Mouse (Mus musculus) kidney, postnatal 0 days (tissue): ENCODE measurements at regions not wholly inside any gene's neighbourhood (a gene's known extent, or its start where the extent isn't known, plus 50 kb on each side); places are given as distances from the start of the nearest gene placed in this dataset.

Source experiments
- ATAC-seq: fragments of 200-750 bp; cut with Nextera tagmentation; replicated peaks from 2 replicates; pipeline ENCODE4 v1.8.0; 2017; ENCODE audit warnings: low read depth, moderate number of reproducible peaks, moderate TSS enrichment, moderate library complexity; ENCODE audit not compliant: low FRiP score
- DNase-seq: peaks from one replicate; pipeline ENCODE4 v3.0.0-alpha.2; 2016; ENCODE audit warnings: low spot score
- H3K27ac ChIP-seq: fragments of 300-500 bp; sonication (generic); 2 replicates; pipeline ENCODE4 v1.5.1; 2014; ENCODE audit warnings: mild to moderate bottlenecking
- H3K27me3 ChIP-seq: fragments of 300-500 bp; sonication (generic); 2 replicates; pipeline ENCODE4 v1.6.1; 2014; ENCODE audit warnings: low read length, mixed read lengths; ENCODE audit not compliant: insufficient read depth
- H3K36me3 ChIP-seq: fragments of 300-500 bp; sonication (generic); 2 replicates; pipeline ENCODE4 v1.6.1; 2014; ENCODE audit warnings: low read length, mixed read lengths; ENCODE audit not compliant: insufficient read depth
- H3K4me1 ChIP-seq: fragments of 300-500 bp; sonication (generic); replicated peaks from 2 replicates; pipeline ENCODE4 v1.6.1; 2014; ENCODE audit warnings: antibody characterized with exemption, low read length, mixed read lengths; ENCODE audit not compliant: insufficient read depth
- H3K4me2 ChIP-seq: fragments of 300-500 bp; sonication (generic); 2 replicates; pipeline ENCODE4 v1.6.1; 2014; ENCODE audit warnings: mild to moderate bottlenecking, low read length, moderate library complexity, mixed read lengths
- H3K4me3 ChIP-seq: fragments of 300-500 bp; sonication (generic); replicated peaks from 2 replicates; pipeline ENCODE4 v1.5.1; 2014; ENCODE audit warnings: low read depth, low read length
- H3K9ac ChIP-seq: fragments of 300-500 bp; sonication (generic); 2 replicates; pipeline ENCODE4 v1.6.1; 2014; ENCODE audit warnings: low read depth, low read length
- H3K9me3 ChIP-seq: fragments of 300-500 bp; sonication (generic); replicated peaks from 2 replicates; pipeline ENCODE4 v1.6.1; 2016; ENCODE audit warnings: low read length, inconsistent platforms, mixed read lengths
- CTCF ChIP-seq: IDR thresholded peaks from 2 replicates; pipeline ENCODE4 v1.5.1; 2016; ENCODE audit warnings: antibody characterized with exemption, low read depth, mild to moderate bottlenecking, moderate library complexity
- WGBS: fragments of 180-500 bp; shearing (Covaris S2); extraction: QIAGEN DNeasy Blood & Tissue Kit; methylation state at CpG from one replicate; pipeline ENCODE4 v1.1.7; 2014; 5-methylcytosine and 5-hydroxymethylcytosine counted together

DNA sequence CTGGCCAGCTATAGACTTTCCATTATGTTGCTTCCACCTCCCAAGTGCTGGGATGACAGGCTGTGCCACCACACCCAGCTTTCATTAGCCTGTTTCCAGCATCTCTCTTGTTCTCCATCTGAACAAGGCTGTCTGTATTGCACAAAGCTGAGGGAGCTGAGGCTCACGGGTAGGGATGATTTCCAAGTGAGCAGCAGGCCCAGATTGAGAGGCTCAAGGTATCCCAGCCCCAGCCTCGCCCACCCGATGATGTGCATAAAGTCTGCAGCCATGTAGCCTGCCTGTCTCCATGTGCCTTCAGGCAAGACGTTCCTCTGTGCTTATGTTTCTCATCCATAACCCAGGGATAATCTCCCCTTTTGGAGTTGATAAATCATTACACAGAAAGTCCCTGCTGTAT is 57.5 kb upstream of the Gsc start:
- H3K4me2 ChIP-seq, result no peak overlapping the region
- H3K9me3 ChIP-seq, result no peaks in the 10 kb centered on the region
- DNase-seq (no peak), ATAC-seq (no peak)
- WGBS, result 64% methylated on average over 4 of the region's 4 CpGs
- no peak overlapping the region for H3K9ac ChIP-seq
- no peak for TF ChIP-seq CTCF
- H3K4me3 ChIP-seq, result no peak overlapping the region
- no peak overlapping the region for H3K27ac ChIP-seq
- H3K27me3 ChIP-seq, result no peaks in the 10 kb centered on the region
- no peaks in the 10 kb centered on the region for H3K4me1 ChIP-seq
- H3K36me3 ChIP-seq, result no peaks in the 10 kb centered on the region
